Mouse (Mus musculus) neural tube, embryonic 15.5 days (tissue): ENCODE measurements around the gene Zfp553. TPM values are rescaled to one million over a fixed set of nuclear protein-coding genes. Genes with fewer than 3 reads are reported as not detected.

Experiments
- ATAC-seq: fragments of 200-750 bp; cut with Nextera tagmentation; 2 replicates; pipeline ENCODE4 v1.8.0; 2017; ENCODE audit warnings: mild to moderate bottlenecking, moderate TSS enrichment, moderate library complexity; ENCODE audit not compliant: low FRiP score
- H3K27ac ChIP-seq: fragments of 300-500 bp; sonication (generic); replicated peaks from 2 replicates; pipeline ENCODE4 v1.5.1; 2015; ENCODE audit warnings: mild to moderate bottlenecking, inconsistent platforms
- H3K27me3 ChIP-seq: fragments of 300-500 bp; sonication (generic); replicated peaks from 2 replicates; pipeline ENCODE4 v1.6.1; 2015; ENCODE audit warnings: inconsistent platforms
- H3K36me3 ChIP-seq: fragments of 300-500 bp; sonication (generic); 2 replicates; pipeline ENCODE4 v1.6.1; 2015; ENCODE audit warnings: inconsistent platforms
- H3K4me1 ChIP-seq: fragments of 300-500 bp; sonication (generic); 2 replicates; pipeline ENCODE4 v1.6.1; 2015; ENCODE audit warnings: inconsistent platforms
- H3K4me2 ChIP-seq: fragments of 300-500 bp; sonication (generic); 2 replicates; pipeline ENCODE4 v1.6.1; 2015; ENCODE audit warnings: inconsistent platforms, mild to moderate bottlenecking, moderate library complexity
- H3K4me3 ChIP-seq: fragments of 300-500 bp; sonication (generic); replicated peaks from 2 replicates; pipeline ENCODE4 v1.5.1; 2015; ENCODE audit warnings: mild to moderate bottlenecking, inconsistent platforms
- H3K9ac ChIP-seq: fragments of 300-500 bp; sonication (generic); replicated peaks from 2 replicates; pipeline ENCODE4 v1.6.1; 2015; ENCODE audit warnings: mild to moderate bottlenecking, inconsistent platforms
- H3K9me3 ChIP-seq: fragments of 300-500 bp; sonication (generic); replicated peaks from 2 replicates; pipeline ENCODE4 v1.6.1; 2016; ENCODE audit warnings: inconsistent platforms
- WGBS: fragments of 180-500 bp; shearing (Covaris S2); methylation state at CpG from one replicate; pipeline ENCODE4 v1.1.7; 2015; ENCODE audit warnings: mixed read lengths; 5-methylcytosine and 5-hydroxymethylcytosine counted together
- polyA plus RNA-seq: library from polyadenylated mRNA; unstranded; fragments of >200 nt; fragmentation: Nextera tagmentation; extraction: Ambion mirVana; gene quantifications from 2 replicates; pipeline ENCODE4 v1.2.1, GENCODE M21; 2015

Zfp553 gene
- polyA plus RNA-seq, 1 experiment from 2014 or later, result 48.8 TPM

DNA sequence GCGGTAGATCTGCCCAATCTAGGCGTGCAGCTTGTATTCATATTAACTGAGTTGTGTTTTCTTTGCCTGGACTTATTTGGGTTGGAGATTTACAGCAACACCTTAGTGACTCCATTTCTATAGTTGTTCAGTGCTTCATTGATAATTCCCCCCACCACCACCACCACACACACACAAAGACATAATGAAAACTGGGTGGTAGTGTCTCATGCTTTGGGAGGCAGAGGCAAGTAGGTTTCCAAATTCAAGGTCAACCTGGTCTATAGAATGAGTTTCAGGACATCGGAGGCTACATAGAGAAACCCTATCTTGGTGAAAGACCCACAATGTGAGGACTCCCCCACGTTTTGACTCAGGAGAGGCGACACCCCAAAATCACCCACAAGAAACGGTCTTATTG, 8.2 kb upstream of the Zfp553 start:
- 97% methylated on average over 6 of the region's 6 CpGs for WGBS
- Histone ChIP-seq H3K4me1 (peaks cover 4% of the 10 kb centered on the region; the same call in 1 of the 2 replicates), H3K36me3 (no peaks in the 10 kb centered on the region)

DNA sequence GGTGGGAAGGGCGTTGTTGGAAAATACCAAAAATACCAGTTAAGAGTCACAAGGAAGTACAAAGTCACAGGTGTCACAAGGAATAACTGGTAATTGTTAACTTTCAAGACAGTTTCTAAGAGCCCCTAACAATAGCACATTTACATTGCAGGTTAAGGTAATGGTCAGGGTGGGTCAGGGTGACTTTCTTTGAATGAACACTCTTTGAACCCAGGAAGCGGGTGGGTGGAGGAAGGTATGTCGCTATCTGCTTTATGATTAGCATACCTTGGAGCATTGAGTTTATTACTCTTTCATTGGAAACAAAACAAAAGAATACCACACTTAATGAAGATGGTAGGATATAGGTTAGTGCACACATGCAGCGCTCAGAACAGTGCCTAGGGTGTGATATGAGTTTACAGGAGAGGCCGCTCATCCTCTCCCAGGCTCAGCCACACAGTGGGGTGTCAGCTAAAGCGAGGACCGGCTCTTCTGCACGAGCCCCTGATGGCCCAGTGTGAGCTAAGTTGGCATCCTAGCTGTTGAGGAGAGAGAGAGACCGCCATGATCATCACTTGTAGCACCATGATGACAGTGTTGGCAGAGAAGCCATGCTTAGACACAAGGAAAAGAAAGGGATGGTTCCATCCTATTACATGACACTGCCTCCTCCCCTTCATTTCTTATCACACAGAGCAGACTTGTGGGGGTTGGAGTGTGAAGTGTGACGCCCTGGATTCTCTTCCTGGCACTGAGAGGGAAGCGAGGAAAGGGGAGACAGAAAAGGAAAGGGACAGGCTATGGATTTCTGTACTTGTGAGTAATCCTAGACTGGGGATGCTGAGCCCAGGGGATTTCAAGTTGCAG, 7.5 kb upstream of the Zfp553 start:
- Histone ChIP-seq H3K36me3 (no peaks in the 10 kb centered on the region), H3K4me1 (peaks cover 11% of the 10 kb centered on the region), H3K27ac (no peak overlapping the region), H3K4me3 (no peak overlapping the region), H3K9ac (no peak overlapping the region), H3K4me2 (no peak overlapping the region), H3K9me3 (no peaks in the 10 kb centered on the region), H3K27me3 (no peaks in the 10 kb centered on the region)
- ATAC-seq, result no peak
- WGBS, result 89% methylated on average over 11 of the region's 11 CpGs

More for the DNA sequence above, 8.2 kb upstream of the Zfp553 start:
- Histone ChIP-seq H3K27me3 (no peaks in the 10 kb centered on the region), H3K4me2 (no peak overlapping the region), H3K9ac (no peak overlapping the region), H3K9me3 (no peaks in the 10 kb centered on the region), H3K27ac (no peak overlapping the region), H3K4me3 (no peak overlapping the region)
- ATAC-seq, result no peak

DNA sequence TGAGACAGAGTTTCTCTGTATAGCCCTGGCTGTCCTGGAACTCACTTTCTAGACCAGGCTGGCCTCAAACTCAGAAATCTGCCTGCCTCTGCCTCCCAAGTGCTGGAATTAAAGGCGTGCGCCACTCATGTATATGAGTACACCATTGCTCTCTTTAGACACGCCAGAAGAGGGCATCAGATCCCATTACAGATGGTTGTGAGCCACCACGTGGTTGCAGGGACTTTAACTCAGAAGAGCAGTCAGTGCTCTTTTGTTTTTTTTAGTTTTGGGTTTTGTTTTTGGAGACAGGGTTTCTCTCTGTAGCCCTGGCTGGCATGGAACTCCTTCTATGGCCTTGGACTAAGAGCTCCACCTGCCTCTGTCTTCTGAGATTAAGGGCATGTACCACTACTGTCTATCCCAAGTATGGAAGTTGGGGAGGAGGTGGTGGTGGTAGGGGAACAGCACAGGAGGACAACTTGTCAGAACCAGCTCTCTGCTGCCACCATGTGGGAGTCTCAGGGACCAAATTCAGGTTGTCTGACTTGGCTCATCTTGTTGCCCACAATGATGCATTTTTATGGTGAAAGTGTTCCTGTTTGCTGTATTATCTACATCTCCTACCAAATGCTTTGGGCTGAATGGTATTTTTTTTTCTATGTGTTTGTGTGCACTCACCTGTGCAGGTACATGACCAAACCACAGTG, 4.1 kb upstream of the Zfp553 start:
- H3K9me3 ChIP-seq, result no peaks in the 10 kb centered on the region
- no peak overlapping the region for H3K4me3 ChIP-seq
- H3K36me3 ChIP-seq, result no peaks in the 10 kb centered on the region
- ATAC-seq, result no peak
- no peak overlapping the region for H3K9ac ChIP-seq
- WGBS, result 66% methylated on average over 4 of the region's 4 CpGs
- no peak overlapping the region for H3K27ac ChIP-seq
- H3K27me3 ChIP-seq, result no peaks in the 10 kb centered on the region
- no peak overlapping the region for H3K4me2 ChIP-seq
- H3K4me1 ChIP-seq, result peaks cover 29% of the 10 kb centered on the region

DNA sequence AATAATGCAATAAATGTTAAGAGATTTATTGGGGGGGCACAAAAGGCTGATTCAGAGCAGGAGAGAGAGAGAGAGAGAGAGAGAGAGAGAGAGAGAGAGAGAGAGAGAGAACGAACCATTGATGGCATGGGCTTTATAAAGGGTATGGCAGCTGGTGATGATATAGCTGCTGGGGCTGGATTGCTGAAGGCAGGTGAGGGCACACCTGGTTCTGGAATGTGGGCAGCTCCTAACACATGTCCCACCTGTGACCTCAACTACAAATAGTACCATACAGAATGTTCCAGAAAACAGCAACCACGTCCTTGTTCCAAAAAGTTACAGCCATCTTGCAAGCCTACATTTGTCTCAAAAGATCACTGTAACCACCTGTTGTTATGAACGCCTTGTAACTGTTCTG, 1.5 kb upstream of the Zfp553 start:
- no peak for ATAC-seq
- Histone ChIP-seq H3K9me3 (no peaks in the 10 kb centered on the region), H3K9ac (peak overlapping the region; percentile 98; the same call in 1 of the 2 replicates), H3K4me1 (peaks cover 42% of the 10 kb centered on the region), H3K36me3 (peaks cover 14% of the 10 kb centered on the region), H3K27ac (0 out of 2 replicates have a peak overlapping the region, but pooled peaks have one; percentile 97), H3K4me2 (peak overlapping the region; percentile 71), H3K4me3 (peak overlapping the region; percentile 99), H3K27me3 (no peaks in the 10 kb centered on the region)
- 50% methylated on average over 3 of the region's 3 CpGs for WGBS

GRCm38 (mm10) chr7:127231826-127232621, 837 bp upstream of the Zfp553 start:
- Histone ChIP-seq H3K4me3 (peak overlapping the region; percentile 99), H3K27ac (peak overlapping the region; percentile 97), H3K4me1 (peaks cover 44% of the 10 kb centered on the region), H3K27me3 (no peaks in the 10 kb centered on the region), H3K4me2 (peak overlapping the region; percentile 71), H3K36me3 (peaks cover 20% of the 10 kb centered on the region), H3K9ac (peak overlapping the region; percentile 98), H3K9me3 (no peaks in the 10 kb centered on the region)
- peak; percentile 26; the same call in 1 of the 2 replicates for ATAC-seq
- WGBS, result 6% methylated on average over 20 of the region's 20 CpGs

DNA sequence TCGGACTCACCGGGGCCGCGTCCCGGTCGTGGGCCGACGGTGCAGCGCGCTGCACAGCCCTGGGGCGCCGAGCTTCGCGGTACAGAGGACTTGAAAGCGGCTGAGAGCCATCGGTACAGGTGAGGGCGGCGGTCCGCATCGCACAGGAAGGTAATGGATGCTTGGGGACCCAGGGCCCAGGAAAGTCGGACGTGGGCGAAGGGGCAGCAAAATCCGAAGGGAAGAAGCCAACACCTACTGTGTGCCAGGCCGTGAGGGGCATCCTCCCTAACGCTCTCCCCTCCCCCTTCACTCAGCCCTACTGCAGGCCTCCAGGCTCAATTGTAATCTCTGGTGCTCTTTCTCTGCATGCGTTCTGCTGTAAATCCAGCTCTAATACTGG, 498 bp downstream of the Zfp553 start:
- Histone ChIP-seq H3K27ac (peak overlapping the region; percentile 97), H3K36me3 (peaks cover 34% of the 10 kb centered on the region), H3K9ac (peak overlapping the region; percentile 98), H3K4me3 (peak overlapping the region; percentile 99), H3K4me1 (peaks cover 48% of the 10 kb centered on the region), H3K27me3 (no peaks in the 10 kb centered on the region), H3K4me2 (peak overlapping the region; percentile 71), H3K9me3 (no peaks in the 10 kb centered on the region)
- WGBS, result under 1% methylated on average over 27 of the region's 27 CpGs
- peak; percentile 46 for ATAC-seq

DNA sequence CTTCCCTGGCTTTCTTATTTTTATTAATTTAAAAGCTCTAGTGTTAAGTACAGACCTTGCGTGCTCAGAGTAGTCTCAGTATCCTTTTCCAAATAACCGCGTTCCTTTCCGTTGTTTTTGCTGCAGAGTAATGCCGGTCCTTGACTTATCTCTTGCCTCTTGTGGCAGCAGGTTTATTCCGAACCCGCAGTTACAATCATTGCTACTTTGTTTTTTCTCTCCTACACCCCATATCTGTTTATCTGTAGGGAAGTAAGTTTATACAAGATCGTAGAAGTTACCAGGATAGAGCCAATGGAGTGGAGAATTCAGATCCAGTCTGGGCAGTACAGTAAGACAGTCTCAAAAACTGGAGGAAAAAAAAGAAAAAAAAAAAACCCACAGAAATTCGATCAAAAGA, 904 bp downstream of the Zfp553 start:
- peaks cover 48% of the 10 kb centered on the region for H3K4me1 ChIP-seq
- 4% methylated on average over 9 of the region's 9 CpGs for WGBS
- H3K27me3 ChIP-seq, result no peaks in the 10 kb centered on the region
- no peaks in the 10 kb centered on the region for H3K9me3 ChIP-seq
- H3K4me2 ChIP-seq, result peak overlapping the region; percentile 71
- peak overlapping the region; percentile 99 for H3K4me3 ChIP-seq
- peak overlapping the region; percentile 97 for H3K27ac ChIP-seq
- ATAC-seq, result no peak
- peak overlapping the region; percentile 98 for H3K9ac ChIP-seq
- H3K36me3 ChIP-seq, result peaks cover 38% of the 10 kb centered on the region

GRCm38 (mm10) chr7:127234777-127235176, 1.9 kb downstream of the Zfp553 start:
- no peak for ATAC-seq
- Histone ChIP-seq H3K27me3 (no peaks in the 10 kb centered on the region), H3K9ac (no peak overlapping the region), H3K4me2 (peak overlapping the region; percentile 71; the same call in 1 of the 2 replicates), H3K27ac (no peak overlapping the region), H3K36me3 (peaks cover 39% of the 10 kb centered on the region), H3K9me3 (no peaks in the 10 kb centered on the region), H3K4me1 (peaks cover 43% of the 10 kb centered on the region), H3K4me3 (no peak overlapping the region)
- WGBS, result 84% methylated on average over 2 of the region's 2 CpGs

GRCm38 (mm10) chr7:127243361-127243867, 10.6 kb downstream of the Zfp553 start:
- WGBS, result 43% methylated on average over 2 of the region's 2 CpGs
- H3K4me1 ChIP-seq, result peaks cover 34% of the 10 kb centered on the region
- peak overlapping the region; percentile 89 for H3K4me3 ChIP-seq
- H3K27me3 ChIP-seq, result no peaks in the 10 kb centered on the region
- peak overlapping the region; percentile 85 for H3K4me2 ChIP-seq
- no peak for ATAC-seq
- peak overlapping the region; percentile 91 for H3K27ac ChIP-seq
- H3K36me3 ChIP-seq, result peaks cover 13% of the 10 kb centered on the region
- H3K9me3 ChIP-seq, result no peaks in the 10 kb centered on the region
- peak overlapping the region; percentile 98; the same call in 1 of the 2 replicates for H3K9ac ChIP-seq

- Histone ChIP-seq H3K4me2 (peak within 1 kb of the TSS; percentile 85), H3K9ac (peak within 1 kb of the TSS; percentile 98), H3K4me1 (peaks cover 34% of the 10 kb centered on the region), H3K27ac (peak within 1 kb of the TSS; percentile 91), H3K4me3 (peak within 1 kb of the TSS; percentile 89), H3K27me3 (no peaks in the 10 kb centered on the region), H3K9me3 (no peaks in the 10 kb centered on the region), H3K36me3 (peaks cover 9% of the 10 kb centered on the region; the same call in 1 of the 2 replicates)
- ATAC-seq, result peak; percentile 96
- WGBS, result under 1% methylated on average over 53 of the region's 56 CpGs
These were observed 11.2 kb downstream of the Zfp553 start, which contains the start of gene Zfp771 for GRCm38 (mm10) chr7:127243870-127244657. TSS of gene Zfp771 (plus strand) at chr7:127244274.
